In the genomic region with DNA sequence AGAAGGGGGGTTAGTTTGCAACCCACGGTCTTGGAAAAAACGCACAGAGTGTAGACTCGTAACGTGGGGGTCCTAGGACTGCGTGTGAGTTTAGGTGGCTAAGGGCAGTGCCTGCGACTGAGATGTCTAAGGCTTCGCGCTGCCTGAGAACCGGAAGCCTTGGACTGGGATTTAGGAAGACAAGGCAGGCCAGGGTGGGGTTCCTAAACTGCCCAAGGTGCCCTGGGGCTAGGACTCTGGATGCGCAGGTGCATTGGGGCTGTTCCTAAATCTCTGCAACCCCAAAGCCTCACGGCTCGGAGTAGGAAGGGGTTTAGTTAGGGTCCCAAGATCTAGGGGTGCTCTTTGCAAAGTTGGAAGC, we compare ENCODE assay signal across 8 mouse cellular contexts. TPM values are rescaled to one million over a fixed set of nuclear protein-coding genes. Genes with fewer than 3 reads are reported as not detected.
DNase-seq lines count a peak whose midpoint lies in the region; ATAC-seq and TF ChIP-seq lines count a peak whose summit lies in the region.

No protein-coding gene starts in this region.

- H3K27me3 ChIP-seq in heart, embryonic 15.5 days, result 0 out of 2 replicates have a peak, but pooled peaks cover 4% of the 10 kb centered on the region
- no peaks in the 10 kb centered on the region for H3K27me3 ChIP-seq in lung, postnatal 0 days (replicated peaks; ENCODE audit: insufficient read depth, low read length)

- peak; percentile 37 for DNase-seq in kidney, postnatal 10 days
- DNase-seq in kidney, postnatal 14 days, result no peak
- DNase-seq in ZHBTc4 (ENCODE audit: low read depth, low spot score), result peak; percentile 61
- DNase-seq in lung, postnatal 0 days (ENCODE audit: low spot score), result peak; percentile 46
- no peak for DNase-seq in adrenal gland, adult (ENCODE audit: inconsistent age in 2 of 2, low spot score in 1 of 2)
- no peak for DNase-seq in spleen, adult 12 weeks (ENCODE audit: low spot score)
- no peak for DNase-seq in right cerebral cortex, postnatal 36 days (ENCODE audit: low spot score in 2 of 2)

- peak overlapping the region; percentile 66 for H3K27ac ChIP-seq in heart, embryonic 15.5 days
- H3K27ac ChIP-seq in lung, postnatal 0 days (ENCODE audit: low read length), result peak overlapping the region; percentile 84

- peak overlapping the region; percentile 92 for H3K4me2 ChIP-seq in heart, embryonic 15.5 days
- peak overlapping the region; percentile 86 for H3K4me2 ChIP-seq in lung, postnatal 0 days (replicated peaks; ENCODE audit: low read depth, low read length)

- no peaks in the 10 kb centered on the region for H3K9me3 ChIP-seq in heart, embryonic 15.5 days (replicated peaks)
- H3K9me3 ChIP-seq in lung, postnatal 0 days (ENCODE audit: low read length), result no peaks in the 10 kb centered on the region

- ATAC-seq in heart, embryonic 15.5 days (replicated peaks; ENCODE audit: insufficient number of reproducible peaks, insufficient read depth, low FRiP score, low read depth), result no peak
- ATAC-seq in lung, postnatal 0 days, result no peak

- H3K4me3 ChIP-seq in heart, embryonic 15.5 days, result peak overlapping the region; percentile 76
- peak overlapping the region; percentile 80 for H3K4me3 ChIP-seq in lung, postnatal 0 days (ENCODE audit: low read depth, low read length)

- no peak for TF ChIP-seq CTCF in lung, postnatal 0 days (IDR thresholded peaks at IDR 0.05)

- no peak for TF ChIP-seq EP300 in lung, postnatal 0 days (IDR thresholded peaks at IDR 0.05)

- H3K9ac ChIP-seq in heart, embryonic 15.5 days, result peak overlapping the region; percentile 83
- peak overlapping the region; percentile 86 for H3K9ac ChIP-seq in lung, postnatal 0 days (replicated peaks; ENCODE audit: low read depth)

- peaks cover 42% of the 10 kb centered on the region for H3K4me1 ChIP-seq in heart, embryonic 15.5 days (replicated peaks)
- H3K4me1 ChIP-seq in lung, postnatal 0 days (ENCODE audit: insufficient read depth, low read depth, low read length), result peaks cover 30% of the 10 kb centered on the region

- 2% methylated on average over 12 of the region's 12 CpGs for WGBS in heart, embryonic 15.5 days
- 1% methylated on average over 12 of the region's 12 CpGs for WGBS in lung, postnatal 0 days

- no peaks in the 10 kb centered on the region for H3K36me3 ChIP-seq in heart, embryonic 15.5 days
- no peaks in the 10 kb centered on the region for H3K36me3 ChIP-seq in lung, postnatal 0 days (ENCODE audit: insufficient read depth, low read length)

RNA-seq across cellular contexts. Expression of a gene that starts 0.7 kb away (rescaled TPM):
- polyA plus RNA-seq in heart, embryonic 15.5 days (2015; fragmentation: Nextera tagmentation; extraction: Ambion mirVana), result 7.3 TPM in 1 of 2 replicates, not detected in the other
- polyA plus RNA-seq in lung, postnatal 0 days (2015; fragmentation: Nextera tagmentation; extraction: Ambion mirVana), result 5.2 and 8.4 TPM in 2 replicates

RNA-seq across cellular contexts. Expression of a gene that starts 28.1 kb away (rescaled TPM):
- 10.2 and 14.3 TPM in 2 replicates for polyA plus RNA-seq in heart, embryonic 15.5 days (2015; fragmentation: Nextera tagmentation; extraction: Ambion mirVana)
- polyA plus RNA-seq in lung, postnatal 0 days (2015; fragmentation: Nextera tagmentation; extraction: Ambion mirVana), result 108 and 122 TPM in 2 replicates

RNA-seq across cellular contexts. Expression of a gene that starts 28.7 kb away (rescaled TPM):
- polyA plus RNA-seq in heart, embryonic 15.5 days (2015; fragmentation: Nextera tagmentation; extraction: Ambion mirVana), result 179 and 216 TPM in 2 replicates
- polyA plus RNA-seq in lung, postnatal 0 days (2015; fragmentation: Nextera tagmentation; extraction: Ambion mirVana), result 166 and 184 TPM in 2 replicates

RNA-seq across cellular contexts. Expression of a gene that starts 29.0 kb away (rescaled TPM):
- polyA plus RNA-seq in heart, embryonic 15.5 days (2015; fragmentation: Nextera tagmentation; extraction: Ambion mirVana), result 35.3 and 45.7 TPM in 2 replicates
- polyA plus RNA-seq in lung, postnatal 0 days (2015; fragmentation: Nextera tagmentation; extraction: Ambion mirVana), result 51.7 and 55.1 TPM in 2 replicates

Comparison
In these comparisons a context has a peak if more than half of its experiments do, and no peak if none do; other contexts are left out.
1. DNase-seq: peak in kidney, postnatal 10 days (single experiment), ZHBTc4 (single experiment) and lung, postnatal 0 days (single experiment); none in kidney, postnatal 14 days (single experiment), adrenal gland, adult (0 of 2), spleen, adult 12 weeks (single experiment) and right cerebral cortex, postnatal 36 days (0 of 2).